Mouse (Mus musculus) E14TG2a.4 (cell line): Measurements from ENCODE around the gene Cage1.
A peak's percentile ranks its signal among the peaks of the same experiment; 100 is the strongest.

Experiments used
- H3K27me3 ChIP-seq: 2 replicates; pipeline ENCODE4 v1.6.1; 2014; ENCODE audit warnings: low read length, control low read depth; ENCODE audit not compliant: insufficient read depth
- H3K36me3 ChIP-seq: 2 replicates; pipeline ENCODE4 v1.6.1; 2014; ENCODE audit warnings: low read length, control low read depth; ENCODE audit not compliant: insufficient read depth
- H3K4me1 ChIP-seq: replicated peaks from 2 replicates; pipeline ENCODE4 v1.6.1; 2014; ENCODE audit warnings: low read depth, low read length, control low read depth
- H3K4me3 ChIP-seq: replicated peaks from 2 replicates; pipeline ENCODE4 v1.5.1; 2014; ENCODE audit warnings: mild to moderate bottlenecking, low read length
- H3K9me3 ChIP-seq: 2 replicates; pipeline ENCODE4 v1.6.1; 2014; ENCODE audit warnings: low read length, control low read depth
- CTCF ChIP-seq: conservative IDR thresholded peaks from 2 replicates; pipeline ENCODE4 v1.5.1; 2014; ENCODE audit warnings: low read length
- NANOG ChIP-seq: IDR thresholded peaks from 2 replicates; pipeline ENCODE4 v1.6.1; 2014; ENCODE audit warnings: borderline replicate concordance, low read length, mixed read lengths
- POU5F1 ChIP-seq: IDR thresholded peaks from 2 replicates; pipeline ENCODE4 v1.6.1; 2014; ENCODE audit warnings: low read length, borderline replicate concordance

The Cage1 gene

GRCm38 (mm10) chr13:37981063-37981462, 55.8 kb downstream of the Cage1 start:
- Histone ChIP-seq H3K27me3 (no peaks in the 10 kb centered on the region), H3K9me3 (no peaks in the 10 kb centered on the region), H3K4me3 (no peak overlapping the region), H3K4me1 (peaks cover 18% of the 10 kb centered on the region), H3K36me3 (peaks cover 97% of the 10 kb centered on the region)
- TF ChIP-seq CTCF: no peak
- no peak for TF ChIP-seq POU5F1
- no peak for TF ChIP-seq NANOG

- H3K9me3 ChIP-seq: no peaks in the 10 kb centered on the region
- H3K27me3 ChIP-seq: no peaks in the 10 kb centered on the region
- peaks cover 17% of the 10 kb centered on the region for H3K4me1 ChIP-seq
- H3K4me3 ChIP-seq: no peak overlapping the region
- TF ChIP-seq CTCF (no peak), POU5F1 (no peak), NANOG (no peak)
- peaks cover 98% of the 10 kb centered on the region for H3K36me3 ChIP-seq
These were observed 56.5 kb downstream of the Cage1 start for GRCm38 (mm10) chr13:37980346-37980745.

- Histone ChIP-seq H3K4me3 (no peak overlapping the region), H3K36me3 (peaks cover 93% of the 10 kb centered on the region), H3K9me3 (no peaks in the 10 kb centered on the region), H3K4me1 (peaks cover 17% of the 10 kb centered on the region), H3K27me3 (no peaks in the 10 kb centered on the region)
- TF ChIP-seq CTCF (no peak), POU5F1 (no peak), NANOG (no peak)
These were observed 57.4 kb downstream of the Cage1 start for GRCm38 (mm10) chr13:37979506-37979905.

- H3K9me3 ChIP-seq: no peaks in the 10 kb centered on the region
- H3K27me3 ChIP-seq: no peaks in the 10 kb centered on the region
- no peak overlapping the region for H3K4me3 ChIP-seq
- no peak for TF ChIP-seq NANOG
- no peak for TF ChIP-seq CTCF
- no peak for TF ChIP-seq POU5F1
- peaks cover 12% of the 10 kb centered on the region for H3K4me1 ChIP-seq
- H3K36me3 ChIP-seq: peaks cover 74% of the 10 kb centered on the region
These were observed 62.1 kb downstream of the Cage1 start for GRCm38 (mm10) chr13:37974731-37975130.

GRCm38 (mm10) chr13:37974036-37974435, 62.8 kb downstream of the Cage1 start:
- Histone ChIP-seq H3K36me3 (peaks cover 68% of the 10 kb centered on the region), H3K9me3 (no peaks in the 10 kb centered on the region), H3K4me3 (no peak overlapping the region), H3K27me3 (no peaks in the 10 kb centered on the region), H3K4me1 (peaks cover 9% of the 10 kb centered on the region)
- TF ChIP-seq CTCF (no peak), POU5F1 (no peak), NANOG (no peak)

DNA sequence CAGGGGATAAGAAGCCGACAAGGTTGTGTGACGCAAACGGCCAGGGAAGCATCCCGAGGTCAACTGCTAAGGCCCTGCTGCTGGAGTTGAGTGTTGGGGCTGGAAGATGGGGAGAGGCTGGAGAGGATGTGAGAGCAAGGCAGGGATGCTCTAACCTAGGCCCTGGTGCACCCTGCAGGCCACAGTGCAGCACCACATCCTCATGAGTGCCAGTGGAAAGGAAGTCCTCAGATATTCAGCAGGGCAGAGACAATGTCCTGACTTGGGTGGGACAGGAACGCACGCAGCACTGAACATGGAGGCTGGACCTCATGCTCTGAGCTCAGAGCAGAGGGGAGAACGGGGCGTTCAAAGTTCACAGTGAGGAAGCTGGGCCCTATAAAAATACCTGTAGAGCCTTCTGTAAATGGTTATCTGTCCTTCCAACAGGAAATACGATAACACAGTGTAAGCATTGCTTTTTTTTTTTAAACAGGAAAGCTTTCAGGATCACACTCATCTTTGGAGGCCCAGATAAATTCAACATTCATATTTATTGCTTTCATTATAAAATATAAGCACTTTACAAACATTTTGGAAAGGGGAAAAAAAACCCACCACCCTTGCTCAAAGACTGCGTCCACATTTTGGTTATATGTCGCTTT, 65.9 kb downstream of the Cage1 start:
- Histone ChIP-seq H3K27me3 (no peaks in the 10 kb centered on the region), H3K4me3 (no peak overlapping the region), H3K4me1 (peaks cover 32% of the 10 kb centered on the region), H3K36me3 (peaks cover 38% of the 10 kb centered on the region), H3K9me3 (no peaks in the 10 kb centered on the region)
- TF ChIP-seq NANOG (no peak), CTCF (no peak), POU5F1 (no peak)

DNA sequence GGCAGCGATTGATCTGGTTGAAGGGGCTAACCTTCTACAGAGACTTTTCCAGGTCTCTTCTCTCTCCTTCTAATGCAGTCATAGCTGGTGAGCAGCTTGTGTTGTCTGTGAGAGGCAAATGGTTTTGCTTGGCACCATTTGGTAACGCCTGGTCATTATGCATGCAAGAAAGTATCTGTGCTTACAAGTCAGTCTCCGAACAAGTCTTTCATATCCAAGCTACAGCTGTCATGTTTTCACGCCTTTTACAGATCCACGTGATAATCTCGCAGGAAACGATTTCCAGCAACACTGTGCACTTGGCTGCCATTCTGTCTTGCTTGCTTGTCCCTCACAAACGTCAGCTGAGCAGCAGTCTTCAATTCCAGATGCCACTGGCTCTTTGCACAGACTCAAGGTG, 66.9 kb downstream of the Cage1 start:
- TF ChIP-seq POU5F1 (no peak), NANOG (no peak), CTCF (no peak)
- peaks cover 28% of the 10 kb centered on the region for H3K36me3 ChIP-seq

GRCm38 (mm10) chr13:37969337-37969736, 67.5 kb downstream of the Cage1 start:
- Histone ChIP-seq H3K4me1 (peaks cover 49% of the 10 kb centered on the region), H3K4me3 (no peak overlapping the region), H3K36me3 (peaks cover 28% of the 10 kb centered on the region), H3K9me3 (no peaks in the 10 kb centered on the region), H3K27me3 (no peaks in the 10 kb centered on the region)
- TF ChIP-seq CTCF: peak; percentile 94
- TF ChIP-seq NANOG: no peak

More for the DNA sequence above, 66.9 kb downstream of the Cage1 start:
- no peak overlapping the region for H3K4me3 ChIP-seq
- no peaks in the 10 kb centered on the region for H3K27me3 ChIP-seq
- peaks cover 43% of the 10 kb centered on the region for H3K4me1 ChIP-seq
- no peaks in the 10 kb centered on the region for H3K9me3 ChIP-seq

GRCm38 (mm10) chr13:37967565-37967964, 69.3 kb downstream of the Cage1 start:
- Histone ChIP-seq H3K36me3 (peaks cover 12% of the 10 kb centered on the region; the same call in 1 of the 2 replicates), H3K4me3 (peak overlapping the region; percentile 57), H3K27me3 (0 out of 2 replicates have a peak, but pooled peaks cover 7% of the 10 kb centered on the region), H3K9me3 (no peaks in the 10 kb centered on the region), H3K4me1 (peaks cover 62% of the 10 kb centered on the region)
- TF ChIP-seq POU5F1 (no peak), CTCF (no peak), NANOG (no peak)
